Mouse (Mus musculus): Measurements from ENCODE around the gene Rpp30. TPM values are rescaled to one million over a fixed set of nuclear protein-coding genes. Genes with fewer than 3 reads are reported as not detected.

The Rpp30 gene
- polyA plus RNA-seq, 1 experiment from 2014 or later, result 81.4 TPM

GRCm38 (mm10) chr19:36103909-36104308, 20.4 kb downstream of the Rpp30 start:
- Histone ChIP-seq H3K9ac (replicated peaks) (no peak overlapping the region), H3K27me3 (peaks cover 5% of the 10 kb centered on the region; the same call in 1 of the 2 replicates), H3K4me3 (replicated peaks) (no peak overlapping the region), H3K27ac (no peak overlapping the region), H3K4me2 (no peak overlapping the region), H3K4me1 (replicated peaks) (no peaks in the 10 kb centered on the region), H3K36me3 (peaks cover 53% of the 10 kb centered on the region), H3K9me3 (no peaks in the 10 kb centered on the region)
- 86% methylated on average over 5 of the region's 5 CpGs for WGBS
- ATAC-seq (ENCODE audit: insufficient number of reproducible peaks, insufficient read depth, low FRiP score, low TSS enrichment, low read depth), result no peak

GRCm38 (mm10) chr19:36109318-36109944, 25.9 kb downstream of the Rpp30 start:
- no peak overlapping the region for H3K9ac ChIP-seq (replicated peaks)
- H3K9me3 ChIP-seq, result no peaks in the 10 kb centered on the region
- 91% methylated on average over 26 of the region's 26 CpGs for WGBS
- no peak overlapping the region for H3K4me3 ChIP-seq (replicated peaks)
- H3K4me1 ChIP-seq (replicated peaks), result no peaks in the 10 kb centered on the region
- peaks cover 9% of the 10 kb centered on the region; the same call in 1 of the 2 replicates for H3K36me3 ChIP-seq
- no peak for ATAC-seq (ENCODE audit: insufficient number of reproducible peaks, insufficient read depth, low FRiP score, low TSS enrichment, low read depth)
- no peak overlapping the region for H3K27ac ChIP-seq
- H3K4me2 ChIP-seq, result no peak overlapping the region
- H3K27me3 ChIP-seq, result peaks cover 8% of the 10 kb centered on the region

- H3K4me1 ChIP-seq (replicated peaks), result no peaks in the 10 kb centered on the region
- H3K4me3 ChIP-seq (replicated peaks), result no peak overlapping the region
- no peak overlapping the region for H3K27ac ChIP-seq
- H3K4me2 ChIP-seq, result no peak overlapping the region
- no peak for ATAC-seq (ENCODE audit: insufficient number of reproducible peaks, insufficient read depth, low FRiP score, low TSS enrichment, low read depth)
- H3K9ac ChIP-seq (replicated peaks), result no peak overlapping the region
- 45% methylated on average over 7 of the region's 7 CpGs for whole genome bisulfite sequencing
- peaks cover 6% of the 10 kb centered on the region; the same call in 1 of the 2 replicates for H3K36me3 ChIP-seq
- H3K27me3 ChIP-seq, result peaks cover 14% of the 10 kb centered on the region
- H3K9me3 ChIP-seq, result no peaks in the 10 kb centered on the region
Measured at GRCm38 (mm10) chr19:36110465-36110864, 26.9 kb downstream of the Rpp30 start.

GRCm38 (mm10) chr19:36111054-36111895, 27.8 kb downstream of the Rpp30 start:
- no peaks in the 10 kb centered on the region for H3K4me1 ChIP-seq (replicated peaks)
- H3K4me2 ChIP-seq, result peak overlapping the region; percentile 11; the same call in 1 of the 2 replicates
- peaks cover 14% of the 10 kb centered on the region for H3K27me3 ChIP-seq
- H3K27ac ChIP-seq, result no peak overlapping the region
- ATAC-seq (ENCODE audit: insufficient number of reproducible peaks, insufficient read depth, low FRiP score, low TSS enrichment, low read depth), result no peak
- H3K9ac ChIP-seq (replicated peaks), result no peak overlapping the region
- 33% methylated on average over 7 of the region's 7 CpGs for WGBS
- H3K9me3 ChIP-seq, result no peaks in the 10 kb centered on the region
- no peak overlapping the region for H3K4me3 ChIP-seq (replicated peaks)
- H3K36me3 ChIP-seq, result no peaks in the 10 kb centered on the region

- Histone ChIP-seq H3K9me3 (no peaks in the 10 kb centered on the region), H3K27me3 (peaks cover 14% of the 10 kb centered on the region), H3K4me1 (replicated peaks) (no peaks in the 10 kb centered on the region), H3K36me3 (no peaks in the 10 kb centered on the region), H3K4me2 (0 out of 2 replicates have a peak overlapping the region, but pooled peaks have one; percentile 8), H3K27ac (no peak overlapping the region), H3K4me3 (replicated peaks) (no peak overlapping the region), H3K9ac (replicated peaks) (no peak overlapping the region)
- ATAC-seq (ENCODE audit: insufficient number of reproducible peaks, insufficient read depth, low FRiP score, low TSS enrichment, low read depth), result no peak
- 64% methylated on average over 17 of the region's 17 CpGs for WGBS
Measured at GRCm38 (mm10) chr19:36112007-36112406, 28.5 kb downstream of the Rpp30 start.

GRCm38 (mm10) chr19:36116185-36116584, 32.7 kb downstream of the Rpp30 start:
- H3K27ac ChIP-seq, result no peak overlapping the region
- WGBS, result 77% methylated on average over 4 of the region's 4 CpGs

GRCm38 (mm10) chr19:36119219-36119618, 35.7 kb downstream of the Rpp30 start:
- no peak overlapping the region for H3K4me3 ChIP-seq (replicated peaks)
- H3K9me3 ChIP-seq, result 0 out of 2 replicates have a peak, but pooled peaks cover 11% of the 10 kb centered on the region
- no peaks in the 10 kb centered on the region for H3K4me1 ChIP-seq (replicated peaks)
- H3K27me3 ChIP-seq, result peaks cover 6% of the 10 kb centered on the region; the same call in 1 of the 2 replicates
- H3K27ac ChIP-seq, result no peak overlapping the region
- 89% methylated on average over 8 of the region's 8 CpGs for WGBS
- no peaks in the 10 kb centered on the region for H3K36me3 ChIP-seq
- H3K4me2 ChIP-seq, result no peak overlapping the region
- no peak for ATAC-seq (ENCODE audit: insufficient number of reproducible peaks, insufficient read depth, low FRiP score, low TSS enrichment, low read depth)
- no peak overlapping the region for H3K9ac ChIP-seq (replicated peaks)

More at GRCm38 (mm10) chr19:36116185-36116584, 32.7 kb downstream of the Rpp30 start:
- Histone ChIP-seq H3K9ac (replicated peaks) (no peak overlapping the region), H3K4me2 (no peak overlapping the region), H3K4me1 (replicated peaks) (no peaks in the 10 kb centered on the region), H3K27me3 (peaks cover 9% of the 10 kb centered on the region), H3K36me3 (no peaks in the 10 kb centered on the region), H3K4me3 (replicated peaks) (no peak overlapping the region), H3K9me3 (no peaks in the 10 kb centered on the region)
- no peak for ATAC-seq (ENCODE audit: insufficient number of reproducible peaks, insufficient read depth, low FRiP score, low TSS enrichment, low read depth)

GRCm38 (mm10) chr19:36119783-36120471, 36.4 kb downstream of the Rpp30 start, which contains the start of gene Ankrd1:
TSS of gene Ankrd1 (minus strand) at chr19:36120099.
- Histone ChIP-seq H3K4me3 (replicated peaks) (no peak within 1 kb of the TSS), H3K36me3 (no peaks in the 10 kb centered on the region), H3K9ac (replicated peaks) (no peak within 1 kb of the TSS), H3K27me3 (peaks cover 4% of the 10 kb centered on the region; the same call in 1 of the 2 replicates), H3K27ac (no peak within 1 kb of the TSS), H3K9me3 (0 out of 2 replicates have a peak, but pooled peaks cover 11% of the 10 kb centered on the region), H3K4me1 (replicated peaks) (no peaks in the 10 kb centered on the region), H3K4me2 (no peak within 1 kb of the TSS)
- 82% methylated on average over 14 of the region's 14 CpGs for WGBS
- no peak for ATAC-seq (ENCODE audit: insufficient number of reproducible peaks, insufficient read depth, low FRiP score, low TSS enrichment, low read depth)

GRCm38 (mm10) chr19:36124203-36124602, 40.7 kb downstream of the Rpp30 start:
- no peak overlapping the region for H3K27ac ChIP-seq
- ATAC-seq (ENCODE audit: insufficient number of reproducible peaks, insufficient read depth, low FRiP score, low TSS enrichment, low read depth), result no peak
- no peaks in the 10 kb centered on the region for H3K27me3 ChIP-seq
- H3K4me3 ChIP-seq (replicated peaks), result no peak overlapping the region
- H3K9ac ChIP-seq (replicated peaks), result no peak overlapping the region
- peaks cover 4% of the 10 kb centered on the region; the same call in 1 of the 2 replicates for H3K4me1 ChIP-seq (replicated peaks)
- 0 out of 2 replicates have a peak, but pooled peaks cover 11% of the 10 kb centered on the region for H3K9me3 ChIP-seq
- whole genome bisulfite sequencing, result 43% methylated on average over 1 of the region's 1 CpGs
- no peak overlapping the region for H3K4me2 ChIP-seq
- no peaks in the 10 kb centered on the region for H3K36me3 ChIP-seq

- 0 out of 2 replicates have a peak, but pooled peaks cover 6% of the 10 kb centered on the region for H3K9me3 ChIP-seq
- no peaks in the 10 kb centered on the region for H3K36me3 ChIP-seq
- H3K4me1 ChIP-seq (replicated peaks), result peaks cover 8% of the 10 kb centered on the region; the same call in 1 of the 2 replicates
- no peaks in the 10 kb centered on the region for H3K27me3 ChIP-seq
- H3K4me2 ChIP-seq, result no peak overlapping the region
- H3K4me3 ChIP-seq (replicated peaks), result no peak overlapping the region
- 86% methylated on average over 3 of the region's 3 CpGs for WGBS
- H3K9ac ChIP-seq (replicated peaks), result no peak overlapping the region
- no peak for ATAC-seq (ENCODE audit: insufficient number of reproducible peaks, insufficient read depth, low FRiP score, low TSS enrichment, low read depth)
- H3K27ac ChIP-seq, result no peak overlapping the region
Measured at GRCm38 (mm10) chr19:36128440-36128839, 44.9 kb downstream of the Rpp30 start.

GRCm38 (mm10) chr19:36129213-36129612, 45.7 kb downstream of the Rpp30 start:
- 28% methylated on average over 9 of the region's 9 CpGs for WGBS
- no peaks in the 10 kb centered on the region for H3K9me3 ChIP-seq
- H3K27me3 ChIP-seq, result no peaks in the 10 kb centered on the region
- no peak overlapping the region for H3K4me3 ChIP-seq (replicated peaks)
- peak overlapping the region; percentile 13; the same call in 1 of the 2 replicates for H3K4me2 ChIP-seq
- ATAC-seq (ENCODE audit: insufficient number of reproducible peaks, insufficient read depth, low FRiP score, low TSS enrichment, low read depth), result no peak
- H3K9ac ChIP-seq (replicated peaks), result no peak overlapping the region
- H3K27ac ChIP-seq, result no peak overlapping the region
- peaks cover 8% of the 10 kb centered on the region; the same call in 1 of the 2 replicates for H3K4me1 ChIP-seq (replicated peaks)
- H3K36me3 ChIP-seq, result no peaks in the 10 kb centered on the region
